Mouse (Mus musculus) kidney, postnatal 36 days (tissue): Measurements from ENCODE around the gene Rwdd2a.
"Not testable (repeated sequence)": the region's sequence is repeated elsewhere in the genome, so short reads cannot be mapped to it uniquely, and the experiment has no call there.

Experiments
- DNase-seq, 2 experiments: peaks; one replicate each; pipeline ENCODE4 v3.0.0; 2021 to 2022; ENCODE audit warnings: mixed read lengths in 2 of 2

Gene Rwdd2a

DNA sequence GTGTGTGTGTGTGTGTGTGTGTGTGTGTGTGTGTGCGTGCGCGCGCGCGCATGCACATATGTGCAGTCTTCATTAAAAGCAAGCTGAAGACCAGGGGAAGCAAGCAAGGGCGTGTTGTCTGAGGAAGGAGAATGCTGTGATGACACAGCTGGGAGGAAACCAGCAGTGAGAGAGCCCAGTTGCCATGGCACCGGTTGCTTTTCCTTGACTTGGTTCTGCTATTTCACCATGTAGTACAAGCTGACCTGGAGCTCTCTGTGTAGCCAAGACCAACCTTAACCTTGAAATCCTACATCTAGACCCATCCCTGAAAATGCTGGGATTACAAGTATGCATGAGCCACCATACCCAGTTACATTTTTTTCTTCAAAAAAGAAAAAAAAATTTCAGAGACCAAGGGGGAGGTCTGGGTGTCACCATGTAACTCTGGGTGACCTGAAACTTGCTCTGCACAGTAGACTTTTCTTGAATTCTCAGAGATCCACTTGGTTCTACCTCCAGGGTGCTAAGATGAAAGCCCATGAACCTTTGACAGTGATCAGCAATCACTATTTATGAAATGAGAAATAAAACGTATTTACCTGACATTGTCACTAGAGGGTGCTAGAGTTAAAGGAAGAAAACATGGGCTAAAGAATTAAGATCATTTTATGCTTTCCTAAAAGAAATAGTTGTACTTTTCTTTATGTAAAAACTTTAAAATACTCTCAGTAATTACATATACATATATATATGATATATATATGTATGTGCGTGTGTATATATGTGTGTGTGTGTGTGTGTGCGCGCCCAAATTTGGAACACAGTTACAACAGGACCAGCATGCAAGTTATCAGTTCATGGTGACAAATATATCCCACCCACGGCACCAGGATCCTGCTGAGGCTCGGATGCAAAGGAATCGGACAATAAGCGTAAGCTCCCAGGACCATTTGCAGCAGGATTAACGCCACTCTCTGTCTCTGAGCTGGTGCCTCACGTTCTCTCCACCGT is 21.2 kb downstream of the Rwdd2a start:
- DNase-seq, result no peak

DNA sequence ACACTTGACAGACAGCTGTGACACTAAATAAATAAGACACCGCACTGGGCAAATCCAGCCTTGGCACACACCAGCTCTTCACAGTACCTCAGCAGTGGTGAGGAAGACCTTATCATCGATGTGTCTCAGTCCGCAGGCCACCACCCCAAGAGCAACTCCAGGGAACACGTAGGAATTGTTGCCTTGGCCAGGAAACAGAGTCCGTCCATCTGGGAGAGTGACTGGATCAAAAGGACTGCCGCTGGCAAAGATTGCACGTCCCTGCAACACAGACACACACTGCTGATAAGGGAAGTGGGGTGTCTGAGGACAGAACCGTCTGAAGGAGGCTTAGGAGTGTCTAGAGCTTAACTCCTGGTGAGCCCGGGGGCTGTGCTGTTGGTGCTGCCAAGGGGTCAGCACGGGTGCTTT is 22.6 kb downstream of the Rwdd2a start:
- DNase-seq, result not testable (repeated sequence)

DNA sequence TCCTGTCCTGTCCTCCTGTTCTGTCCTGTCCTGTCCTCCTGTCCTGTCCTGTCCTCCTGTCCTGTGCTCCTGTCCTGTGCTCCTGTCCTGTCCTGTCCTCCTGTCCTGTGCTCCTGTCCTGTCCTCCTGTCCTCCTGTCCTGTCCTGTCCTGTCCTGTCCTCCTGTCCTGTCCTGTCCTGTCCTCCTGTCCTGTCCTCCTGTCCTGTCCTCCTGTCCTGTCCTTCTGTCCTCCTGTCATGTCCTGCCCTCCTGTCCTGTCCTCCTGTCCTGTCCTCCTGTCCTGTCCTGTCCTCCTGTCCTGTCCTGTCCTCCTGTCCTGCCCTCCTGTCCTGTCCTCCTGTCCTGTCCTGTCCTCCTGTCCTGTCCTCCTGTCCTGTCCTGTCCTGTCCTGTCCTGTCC is 25.2 kb downstream of the Rwdd2a start:
- not testable (repeated sequence) for DNase-seq

DNA sequence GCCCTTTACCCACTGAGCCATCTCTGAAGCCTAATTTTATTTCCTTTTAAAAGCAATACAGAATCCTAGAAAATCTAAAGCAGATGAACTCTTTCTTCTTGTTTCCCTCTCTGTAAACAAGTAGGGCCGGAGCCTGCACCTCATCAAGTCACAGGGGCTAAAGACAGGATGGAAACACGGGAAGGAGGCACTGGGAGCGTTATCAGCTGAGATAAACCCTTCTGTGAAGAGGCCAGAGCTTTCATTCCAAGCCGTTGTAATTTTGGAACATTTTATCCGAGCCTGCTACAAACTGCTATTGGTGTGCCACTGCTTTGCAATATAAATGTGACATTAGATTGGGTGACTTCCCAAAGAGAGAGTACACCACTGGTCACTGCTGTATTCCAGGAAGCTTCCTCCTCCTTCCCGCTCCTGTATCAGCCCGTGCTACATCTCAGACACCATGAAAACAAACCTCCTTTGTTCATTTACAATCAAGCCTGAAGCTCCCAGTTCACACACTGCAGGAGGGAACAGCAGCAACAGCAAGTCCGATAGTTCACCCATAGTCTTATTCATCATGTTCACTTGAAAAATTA is 28.0 kb downstream of the Rwdd2a start:
- no peak for DNase-seq

DNA sequence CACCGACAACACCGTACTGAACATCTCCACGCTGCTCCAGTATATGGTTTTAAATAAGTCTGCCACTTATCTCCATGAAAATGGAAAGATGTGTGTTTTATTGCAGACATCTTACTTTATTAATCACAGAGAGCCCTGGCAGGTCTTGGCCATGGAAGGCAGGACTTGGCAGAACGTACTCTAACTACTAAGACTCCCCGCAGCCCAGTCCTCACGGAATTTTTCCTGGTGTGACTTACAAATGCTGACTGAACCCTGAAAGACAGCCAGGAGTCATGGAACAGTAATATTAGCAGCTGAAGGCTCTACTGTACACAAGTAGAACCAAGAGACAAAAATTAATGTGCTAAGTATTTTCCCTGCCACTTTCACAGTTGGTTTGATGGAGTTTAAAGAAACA is 34.0 kb downstream of the Rwdd2a start:
- DNase-seq, result no peak

DNA sequence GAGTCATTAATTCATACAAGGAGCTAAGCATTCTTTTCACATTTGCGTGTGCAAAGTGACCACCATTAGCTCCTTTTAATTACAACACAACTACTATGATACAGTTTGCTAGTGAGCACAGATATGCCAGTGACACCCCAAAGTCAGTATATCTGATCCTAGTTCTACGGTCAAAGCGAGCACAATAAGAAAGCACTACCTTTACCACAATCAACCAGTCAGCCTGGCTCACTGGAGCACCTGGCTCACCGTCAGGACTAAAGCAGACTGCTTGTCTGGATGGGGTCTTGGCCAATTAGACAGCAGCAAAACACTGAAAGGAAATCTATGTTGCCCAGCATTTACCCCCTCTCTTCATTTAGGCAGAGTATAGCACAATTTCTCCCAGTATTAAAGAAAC is 40.3 kb downstream of the Rwdd2a start:
- no peak for DNase-seq

DNA sequence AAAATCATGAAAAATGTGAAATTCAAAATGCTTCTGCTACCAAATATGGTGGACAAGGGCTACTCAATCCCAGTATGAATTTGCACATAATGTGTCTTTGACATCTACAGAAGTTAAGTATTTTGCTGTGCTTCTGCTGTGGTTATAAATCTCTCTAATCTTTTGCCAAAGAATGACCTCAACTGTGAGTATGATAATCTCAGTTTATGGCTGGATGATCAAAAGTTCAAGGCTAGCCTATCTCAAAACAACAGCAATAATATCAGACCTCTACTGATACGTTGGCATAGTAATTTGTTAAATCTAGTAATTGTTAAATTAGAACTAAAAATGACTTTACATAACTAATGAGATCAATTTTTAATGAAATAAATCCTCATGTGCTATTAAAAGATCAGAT is 44.0 kb downstream of the Rwdd2a start:
- no peak for DNase-seq

DNA sequence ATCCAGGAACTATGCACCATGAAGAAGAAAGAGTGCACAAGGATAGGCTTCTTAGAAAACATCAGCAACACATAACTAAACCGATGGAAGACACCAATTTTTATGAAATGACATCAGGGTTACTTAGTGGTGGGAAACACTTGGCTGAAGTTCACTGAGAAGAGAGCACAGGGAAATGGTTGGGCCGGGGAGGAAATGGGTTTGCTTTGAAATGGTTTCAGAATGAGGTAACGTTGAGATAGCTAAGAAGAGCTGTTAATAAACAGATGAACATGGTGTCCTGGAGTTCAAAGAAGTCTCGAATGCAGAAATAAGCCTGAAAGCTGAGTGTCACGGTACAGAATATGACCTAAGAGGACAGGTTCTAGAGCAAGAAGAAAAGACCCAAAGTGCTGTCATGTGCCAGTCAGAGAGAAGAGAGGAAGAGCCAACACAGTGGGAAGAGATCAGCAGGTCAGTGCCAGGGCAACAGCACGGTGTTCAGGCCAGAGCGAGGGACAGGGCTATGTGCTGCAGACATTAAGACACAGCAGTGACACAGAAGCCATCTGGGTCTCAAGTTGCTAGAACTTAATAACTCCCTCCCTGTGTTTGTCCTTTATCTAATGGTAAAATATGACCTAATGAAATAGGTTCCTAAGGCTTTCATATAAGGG is 46.2 kb downstream of the Rwdd2a start:
- DNase-seq, result no peak

DNA sequence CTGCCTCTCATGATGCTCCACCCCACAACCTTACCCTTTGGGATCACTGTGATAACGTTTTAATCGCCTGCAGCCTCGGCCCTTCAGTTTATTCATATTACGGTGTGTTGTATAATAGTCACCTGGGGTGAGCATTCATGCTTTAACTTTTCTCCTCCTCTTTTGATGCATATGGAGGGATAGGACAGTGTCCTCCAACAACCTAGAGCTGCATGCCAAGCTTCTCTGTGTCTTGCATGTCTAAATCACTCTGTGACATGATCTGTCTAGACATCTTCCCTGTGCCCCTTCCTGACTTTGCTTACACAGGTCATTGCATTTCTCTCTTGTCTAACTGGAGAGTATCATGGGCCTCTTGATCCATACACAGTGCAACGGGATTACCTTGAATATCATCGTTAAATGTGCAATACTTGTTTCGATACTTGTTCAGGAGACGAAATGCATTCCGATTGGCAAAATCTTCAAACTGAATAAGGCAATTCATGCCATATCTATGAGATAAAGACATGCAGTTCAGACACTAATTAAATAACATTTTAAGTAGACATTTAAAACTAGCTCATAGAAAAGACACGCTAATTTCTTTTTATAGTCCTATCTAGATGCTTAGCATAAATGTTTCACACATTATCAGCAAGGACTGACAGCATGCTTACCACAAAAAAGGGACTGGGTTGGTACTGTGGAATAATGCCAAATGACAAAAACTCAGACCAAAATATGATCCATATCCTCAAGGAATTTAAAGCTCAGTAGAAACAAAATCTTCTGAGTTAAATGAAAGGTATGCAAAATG is 47.7 kb downstream of the Rwdd2a start:
- DNase-seq, result no peak

DNA sequence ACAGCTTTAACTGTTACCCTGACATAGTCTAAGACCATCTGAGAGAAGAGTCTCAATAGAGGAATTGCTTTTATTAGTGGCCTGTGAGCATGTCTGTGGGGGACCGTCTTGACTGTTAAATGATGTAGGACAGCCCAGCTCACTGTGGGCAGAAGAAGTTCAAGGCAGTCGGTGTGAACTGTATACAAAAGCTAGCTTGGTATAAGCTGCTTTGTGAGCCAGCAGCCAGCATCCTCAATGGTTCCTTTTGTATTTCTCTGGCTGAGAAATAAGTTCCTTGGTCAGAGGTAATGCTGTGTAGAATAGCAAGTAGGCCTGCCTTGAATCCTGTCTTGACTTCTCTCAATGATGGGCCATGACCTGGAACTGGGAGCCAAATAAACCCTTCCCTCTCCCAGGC is 50.3 kb downstream of the Rwdd2a start:
- no peak for DNase-seq

DNA sequence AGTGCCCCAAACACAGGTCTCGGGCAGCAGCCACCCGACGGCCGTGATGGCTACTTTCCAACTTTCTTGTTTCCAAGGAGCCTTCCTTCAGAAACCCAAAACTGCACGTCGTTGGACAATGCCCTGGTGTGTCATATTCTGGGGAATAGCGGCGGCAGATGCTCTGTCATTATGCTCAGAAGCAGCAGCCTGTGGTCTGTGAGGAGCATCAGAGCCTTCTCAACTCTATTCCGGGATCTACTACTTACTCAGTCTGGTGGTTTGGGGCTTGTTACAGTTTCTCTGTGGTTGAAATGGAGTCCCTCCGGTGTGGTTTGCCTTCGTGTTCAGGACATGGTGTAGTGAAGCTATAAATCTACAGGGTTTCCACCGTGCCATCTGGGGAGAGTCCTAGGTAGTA is 52.2 kb downstream of the Rwdd2a start:
- no peak for DNase-seq
